Mouse (Mus musculus): Measurements from ENCODE around the gene Pms1.

The Pms1 gene

GRCm38 (mm10) chr1:53194536-53194935, 102.3 kb downstream of the Pms1 start:
- DNase-seq (ENCODE audit: low read depth), result no peak

GRCm38 (mm10) chr1:53191234-53191633, 105.6 kb downstream of the Pms1 start:
- no peak for DNase-seq (ENCODE audit: low read depth)

- DNase-seq (ENCODE audit: low read depth), result no peak
These were observed 107.2 kb downstream of the Pms1 start for GRCm38 (mm10) chr1:53189620-53190019.

- DNase-seq (ENCODE audit: low read depth), result no peak
These were observed 109.3 kb downstream of the Pms1 start, which contains the start of gene 1700019A02Rik for GRCm38 (mm10) chr1:53187536-53187935. Gene 1700019A02Rik, minus strand, starts transcription at chr1:53187636.

- no peak for DNase-seq (ENCODE audit: low read depth)
These were observed 110.5 kb downstream of the Pms1 start for GRCm38 (mm10) chr1:53186301-53186700.

GRCm38 (mm10) chr1:53157715-53158114, 139.1 kb downstream of the Pms1 start:
- no peak for DNase-seq (ENCODE audit: low read depth)
